In genomic region chr10:90596576-90596975, GRCm38 (mm10) we compare ENCODE assay signal across 10 mouse cellular contexts.
A peak's percentile ranks its signal among the peaks of the same experiment; 100 is the strongest.
DNase-seq lines count a peak whose midpoint lies in the region; ATAC-seq and TF ChIP-seq lines count a peak whose summit lies in the region.
"Had no signal": no experiment of that assay in that cellular context is flagged by ENCODE, and none has a peak within 500 bp of the region (broad histone marks: within the 10 kb centered on the region; RNA-seq: fewer than 3 reads in every experiment).

No protein-coding gene starts in this region.

- H3K4me1 ChIP-seq in cerebellum, adult 2 months (ENCODE audit: control insufficient read depth, insufficient read depth, low read length): peaks cover 24% of the 10 kb centered on the region
- H3K4me1 ChIP-seq in forebrain, embryonic 10.5 days: peaks cover 13% of the 10 kb centered on the region
- H3K4me1 ChIP-seq in neural tube, embryonic 13.5 days (replicated peaks): peaks cover 13% of the 10 kb centered on the region
- H3K4me1 ChIP-seq in lung, adult 2 months (ENCODE audit: control insufficient read depth, insufficient read depth, low read length): no peaks in the 10 kb centered on the region
- H3K4me1 ChIP-seq: heart, embryonic 15.5 days had no signal

- H3K4me2 ChIP-seq in neural tube, embryonic 13.5 days: no peak overlapping the region
- H3K4me2 ChIP-seq: heart, embryonic 15.5 days; limb, embryonic 15.5 days had no signal

- peak; percentile 47 to 68 for DNase-seq in cerebellum, adult 2 months
- no peak for DNase-seq in forebrain, embryonic 10.5 days (ENCODE audit: extremely low spot score, low spot score)
- peak; percentile 68 to 71 for DNase-seq in layer of hippocampus, postnatal 36 days
- DNase-seq in gastrocnemius, postnatal 14 days: no peak
- no peak for DNase-seq in spleen, postnatal 4 days (ENCODE audit: low spot score in 2 of 2)
- no peak for DNase-seq in lung, adult 2 months

- intact Hi-C loops in gastrocnemius, postnatal 14 days (cut with DNase I; ENCODE audit: low total_unique reads): no loop called here

- TF ChIP-seq POLR2A in cerebellum, adult 2 months (IDR thresholded peaks at IDR 0.05; ENCODE audit: borderline replicate concordance, insufficient read depth, low read length): no peak
- no peak for TF ChIP-seq POLR2A in lung, adult 2 months (IDR thresholded peaks at IDR 0.05; ENCODE audit: borderline replicate concordance, extremely low read depth, low read depth, low read length)

- peak; percentile 72; the same call in 1 of the 2 replicates for ATAC-seq in neural tube, embryonic 13.5 days (ENCODE audit: low read depth)

- H3K36me3 ChIP-seq in forebrain, embryonic 10.5 days (replicated peaks): no peaks in the 10 kb centered on the region
- H3K36me3 ChIP-seq in neural tube, embryonic 13.5 days: no peaks in the 10 kb centered on the region
- H3K36me3 ChIP-seq: heart, embryonic 15.5 days; limb, embryonic 15.5 days had no signal

- 10% methylated on average over 3 of the region's 3 CpGs for WGBS in cerebellum, adult 2 months
- WGBS in forebrain, embryonic 10.5 days: 26% methylated on average over 3 of the region's 3 CpGs
- WGBS in neural tube, embryonic 13.5 days: 12% methylated on average over 3 of the region's 3 CpGs
- WGBS in lung, adult 2 months: 33% methylated on average over 3 of the region's 3 CpGs

- no peaks in the 10 kb centered on the region for H3K9me3 ChIP-seq in forebrain, embryonic 10.5 days
- 0 out of 2 replicates have a peak, but pooled peaks cover 1% of the 10 kb centered on the region for H3K9me3 ChIP-seq in neural tube, embryonic 13.5 days
- H3K9me3 ChIP-seq: heart, embryonic 15.5 days; limb, embryonic 15.5 days had no signal

- H3K4me3 ChIP-seq in cerebellum, adult 2 months (replicated peaks; ENCODE audit: insufficient read depth, low read depth, low read length): no peak overlapping the region
- H3K4me3 ChIP-seq in forebrain, embryonic 10.5 days: no peak overlapping the region
- H3K4me3 ChIP-seq in neural tube, embryonic 13.5 days: no peak overlapping the region
- no peak overlapping the region for H3K4me3 ChIP-seq in lung, adult 2 months (replicated peaks; ENCODE audit: extremely low read depth, low read depth, low read length)
- H3K4me3 ChIP-seq: heart, embryonic 15.5 days; limb, embryonic 15.5 days; myocyte had no signal

- TF ChIP-seq CTCF in cerebellum, adult 2 months (IDR thresholded peaks at IDR 0.05; ENCODE audit: borderline replicate concordance, insufficient read depth, low read depth, low read length): no peak
- TF ChIP-seq CTCF in lung, adult 2 months (IDR thresholded peaks at IDR 0.05; ENCODE audit: insufficient read depth, low read length): no peak

- H3K27ac ChIP-seq in cerebellum, adult 2 months (ENCODE audit: insufficient read depth, low read length): peak overlapping the region; percentile 4; the same call in 1 of the 2 replicates
- peak overlapping the region; percentile 26 for H3K27ac ChIP-seq in forebrain, embryonic 10.5 days
- H3K27ac ChIP-seq in neural tube, embryonic 13.5 days (replicated peaks): no peak overlapping the region
- H3K27ac ChIP-seq: heart, embryonic 15.5 days; limb, embryonic 15.5 days had no signal

- no peak overlapping the region for H3K9ac ChIP-seq in neural tube, embryonic 13.5 days
- H3K9ac ChIP-seq: heart, embryonic 15.5 days; limb, embryonic 15.5 days had no signal

- H3K27me3 ChIP-seq in cerebellum, adult 2 months (ENCODE audit: control insufficient read depth, insufficient read depth, low read length): no peaks in the 10 kb centered on the region
- H3K27me3 ChIP-seq in forebrain, embryonic 10.5 days (ENCODE audit: poor library complexity, severe bottlenecking): no peaks in the 10 kb centered on the region
- H3K27me3 ChIP-seq in neural tube, embryonic 13.5 days: no peaks in the 10 kb centered on the region
- H3K27me3 ChIP-seq: heart, embryonic 15.5 days; limb, embryonic 15.5 days had no signal

Comparison
In these comparisons a context has a peak if more than half of its experiments do, and no peak if none do; other contexts are left out.
1. DNase-seq: peak in cerebellum, adult 2 months (2 of 2) and layer of hippocampus, postnatal 36 days (2 of 2); none in forebrain, embryonic 10.5 days (single experiment), gastrocnemius, postnatal 14 days (single experiment), spleen, postnatal 4 days (0 of 2) and lung, adult 2 months (single experiment).